Mouse (Mus musculus) heart, adult 2 months (tissue): ENCODE data around the gene Ap3d1. TPM values are rescaled to one million over a fixed set of nuclear protein-coding genes. Genes with fewer than 3 reads are reported as not detected.

Experiments used
- DNase-seq, 2 experiments: peaks; one replicate each; pipeline ENCODE4 v3.0.0; 2021
- H3K27ac ChIP-seq: fragments of 200-600 bp; 2 replicates; pipeline ENCODE4 v1.8.1; 2022
- H3K27me3 ChIP-seq: fragments of 200-500 bp; 2 replicates; pipeline ENCODE4 v1.6.1; 2012; ENCODE audit warnings: mild to moderate bottlenecking, low read length, inconsistent platforms, mixed read lengths; ENCODE audit not compliant: control insufficient read depth, insufficient read depth
- H3K36me3 ChIP-seq: fragments of 200-500 bp; 2 replicates; pipeline ENCODE4 v1.6.1; 2012; ENCODE audit warnings: low read length, inconsistent platforms; ENCODE audit not compliant: control insufficient read depth, insufficient read depth
- H3K4me1 ChIP-seq: fragments of 200-500 bp; 2 replicates; pipeline ENCODE4 v1.6.1; 2011; ENCODE audit warnings: low read length; ENCODE audit not compliant: control insufficient read depth, insufficient read depth
- H3K4me3 ChIP-seq: fragments of 200-600 bp; 2 replicates; pipeline ENCODE4 v1.8.1; 2022
- H3K79me2 ChIP-seq: fragments of 200-500 bp; replicated peaks from 2 replicates; pipeline ENCODE4 v1.6.1; 2012; ENCODE audit warnings: mild to moderate bottlenecking, inconsistent platforms, low read length, moderate library complexity, mixed read lengths; ENCODE audit not compliant: control insufficient read depth, insufficient read depth
- H3K9ac ChIP-seq: fragments of 200-500 bp; 2 replicates; pipeline ENCODE4 v1.6.1; 2012; ENCODE audit warnings: low read depth, mild to moderate bottlenecking, control low read depth, inconsistent platforms, low read length, mixed read lengths
- CTCF ChIP-seq: fragments of 200-600 bp; IDR thresholded peaks from 2 replicates; pipeline ENCODE4 v1.8.1; 2022; ENCODE audit warnings: antibody characterized with exemption, mild to moderate bottlenecking, moderate library complexity
- EP300 ChIP-seq: fragments of 200-500 bp; IDR thresholded peaks from 2 replicates; pipeline ENCODE4 v1.6.1; 2011; ENCODE audit warnings: low read depth, low read length, control low read depth; ENCODE audit not compliant: insufficient read depth
- POLR2A ChIP-seq: fragments of 200-500 bp; IDR thresholded peaks from 2 replicates; pipeline ENCODE4 v1.6.1; 2011; ENCODE audit warnings: mild to moderate bottlenecking, low read depth, low read length, control low read depth; ENCODE audit not compliant: insufficient read depth
- WGBS: fragments of 180-500 bp; shearing (Covaris S2); methylation state at CpG from one replicate; pipeline ENCODE4 v1.1.7; 2018; 5-methylcytosine and 5-hydroxymethylcytosine counted together
- intact Hi-C: fragments of 180-260 bp; cut with DNase I; formaldehyde crosslinking; loops from one replicate; pipeline ENCODE4 v1.15.1; 2025
- polyA plus RNA-seq: library from polyadenylated mRNA; depleted of rRNA; stranded (reverse); fragments of >200 nt; gene quantifications from 2 replicates; pipeline ENCODE4 v1.2.3, GENCODE M21; 2012
- total RNA-seq, 2 experiments: library from RNA; stranded (reverse); gene quantifications; 2 replicates each; pipeline ENCODE4 v1.2.3; 2021

Gene Ap3d1
- total and polyA plus RNA-seq, 3 experiments: 40.2 to 52.9 (median 42.6) TPM

DNA sequence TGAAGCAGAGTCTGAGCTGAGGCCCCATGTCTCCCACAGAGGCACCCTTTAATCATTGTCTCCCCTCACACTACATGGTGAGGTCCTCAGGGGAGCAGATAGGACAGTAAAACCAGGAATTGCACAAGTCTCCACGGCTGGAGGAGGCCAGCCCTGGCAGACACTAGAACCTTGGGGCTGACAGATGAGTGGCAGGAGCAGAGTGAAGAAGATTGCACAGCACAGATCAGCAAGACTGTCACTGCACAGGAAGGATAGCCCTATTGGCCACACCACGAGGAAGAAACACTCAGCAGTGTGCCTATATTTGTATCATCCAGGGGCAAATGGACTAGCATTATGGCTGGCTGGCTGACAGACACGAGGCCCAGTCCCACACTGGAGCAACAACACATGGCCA lies 31.2 kb downstream of the Ap3d1 start:
- no peaks in the 10 kb centered on the region for H3K36me3 ChIP-seq
- H3K79me2 ChIP-seq: no peaks in the 10 kb centered on the region
- no peaks in the 10 kb centered on the region for H3K27me3 ChIP-seq
- no peak overlapping the region for H3K27ac ChIP-seq
- TF ChIP-seq EP300 (no peak), CTCF (no peak), POLR2A (no peak)
- no peak for DNase-seq
- H3K9ac ChIP-seq: no peak overlapping the region
- 49% methylated on average over 3 of the region's 3 CpGs for WGBS
- no peak overlapping the region for H3K4me3 ChIP-seq
- intact Hi-C loops: no loop called here
- H3K4me1 ChIP-seq: no peaks in the 10 kb centered on the region

DNA sequence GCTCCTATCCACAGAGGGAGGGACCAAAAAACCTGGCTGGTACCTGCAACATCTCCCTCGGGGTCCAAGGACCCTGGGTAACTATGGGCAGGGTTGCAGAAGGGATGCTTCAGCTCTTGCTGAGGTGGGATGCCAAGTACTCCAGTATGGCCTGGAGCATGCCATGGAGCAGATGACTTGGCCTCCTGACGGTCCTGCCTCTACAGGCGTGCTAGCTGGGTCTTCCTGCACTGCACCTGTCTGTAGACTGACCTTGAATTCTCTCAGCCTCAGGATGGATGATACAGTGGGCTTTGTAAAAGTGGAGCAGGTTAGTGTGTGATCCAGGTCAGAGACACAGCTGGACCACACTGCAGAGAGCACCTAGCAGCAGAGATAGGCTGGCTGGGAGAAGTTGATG lies 36.6 kb downstream of the Ap3d1 start:
- no peaks in the 10 kb centered on the region for H3K79me2 ChIP-seq
- intact Hi-C loops: no loop called here
- no peaks in the 10 kb centered on the region for H3K36me3 ChIP-seq
- H3K27me3 ChIP-seq: no peaks in the 10 kb centered on the region
- no peaks in the 10 kb centered on the region for H3K4me1 ChIP-seq
- no peak for DNase-seq
- H3K4me3 ChIP-seq: no peak overlapping the region
- H3K27ac ChIP-seq: no peak overlapping the region
- TF ChIP-seq POLR2A (no peak), EP300 (no peak), CTCF (no peak)
- no peak overlapping the region for H3K9ac ChIP-seq
- WGBS: 75% methylated on average over 3 of the region's 3 CpGs

DNA sequence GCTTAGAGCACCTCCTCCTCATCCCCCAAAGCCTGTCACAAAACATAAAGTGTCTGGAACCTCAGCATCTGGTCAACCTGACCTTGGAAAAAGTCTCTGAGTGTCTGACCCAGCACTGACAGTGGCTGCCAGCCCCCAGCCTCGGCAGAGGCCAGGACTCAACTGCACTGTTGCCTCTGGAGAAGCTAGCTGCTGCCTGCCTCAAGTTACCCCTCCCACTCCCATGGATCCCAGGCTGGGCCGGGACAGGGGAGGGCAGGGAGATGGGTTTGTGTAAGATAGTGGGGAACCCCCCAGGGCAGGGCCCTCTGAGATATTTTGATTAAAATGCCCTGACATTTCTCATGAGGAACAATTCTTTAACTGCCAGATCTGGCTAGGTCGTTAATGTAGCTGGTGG lies 37.0 kb downstream of the Ap3d1 start:
- TF ChIP-seq EP300 (no peak), POLR2A (no peak), CTCF (no peak)
- H3K36me3 ChIP-seq: no peaks in the 10 kb centered on the region
- H3K27me3 ChIP-seq: no peaks in the 10 kb centered on the region
- intact Hi-C loops: no loop called here
- WGBS: 39% methylated on average over 3 of the region's 3 CpGs
- no peak overlapping the region for H3K27ac ChIP-seq
- H3K79me2 ChIP-seq: no peaks in the 10 kb centered on the region
- H3K4me3 ChIP-seq: no peak overlapping the region
- no peak for DNase-seq
- H3K4me1 ChIP-seq: no peaks in the 10 kb centered on the region
- no peak overlapping the region for H3K9ac ChIP-seq

DNA sequence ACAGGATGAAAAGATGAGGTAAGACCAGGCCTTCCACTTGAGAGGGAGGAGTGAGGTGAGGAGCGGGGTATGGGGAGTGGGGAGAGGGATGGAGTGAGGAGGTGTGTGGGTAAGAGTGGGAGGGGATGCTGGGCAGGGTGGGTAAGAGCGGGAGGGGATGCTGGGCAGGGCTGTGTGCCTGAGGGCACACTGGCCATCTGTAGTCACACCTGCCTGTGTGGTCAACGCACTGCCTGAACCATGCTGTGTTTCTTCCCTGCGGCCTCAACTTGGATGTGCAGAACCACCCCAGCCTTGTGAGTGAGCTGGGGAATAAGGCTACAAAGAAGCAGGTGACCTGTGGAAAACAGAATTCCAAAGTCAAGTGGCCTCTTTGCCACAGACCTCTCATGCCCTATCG lies 37.6 kb downstream of the Ap3d1 start:
- TF ChIP-seq EP300 (no peak), CTCF (no peak), POLR2A (no peak)
- intact Hi-C loops: loop anchor here (5.0 kb wide), 1 partner anchor 272 kb away; the partner anchor contains the start of gene Tcf3
- no peaks in the 10 kb centered on the region for H3K27me3 ChIP-seq
- no peak overlapping the region for H3K27ac ChIP-seq
- H3K4me3 ChIP-seq: no peak overlapping the region
- 85% methylated on average over 5 of the region's 5 CpGs for WGBS
- no peaks in the 10 kb centered on the region for H3K36me3 ChIP-seq
- H3K9ac ChIP-seq: no peak overlapping the region
- H3K79me2 ChIP-seq: no peaks in the 10 kb centered on the region
- no peaks in the 10 kb centered on the region; the same call in 1 of the 2 replicates for H3K4me1 ChIP-seq
- DNase-seq: no peak

DNA sequence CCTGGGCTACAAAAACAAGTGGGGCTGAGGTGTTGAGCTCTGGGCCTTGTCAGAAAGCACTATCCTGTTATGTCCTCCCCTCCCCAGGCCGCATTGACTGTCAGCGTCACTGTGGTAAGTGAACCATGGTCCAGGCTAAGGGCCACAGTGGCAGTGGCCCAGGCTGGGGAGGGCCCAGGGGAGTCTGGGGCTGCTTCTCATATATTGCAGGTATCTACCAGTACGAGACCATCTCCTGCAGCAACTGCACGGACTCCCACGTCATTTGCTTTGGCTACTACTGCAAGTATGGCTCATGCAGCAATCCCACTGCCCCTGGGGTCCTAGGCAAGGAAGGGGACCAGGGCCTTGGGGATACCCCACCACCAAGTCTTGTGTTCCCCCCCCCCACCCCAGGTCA lies 38.4 kb downstream of the Ap3d1 start:
- no peaks in the 10 kb centered on the region for H3K36me3 ChIP-seq
- no peak overlapping the region for H3K27ac ChIP-seq
- WGBS: 93% methylated on average over 5 of the region's 5 CpGs
- no peak for DNase-seq
- no peaks in the 10 kb centered on the region for H3K27me3 ChIP-seq
- intact Hi-C loops: loop anchor here (2.0 to 5.0 kb wide), 2 partner anchors 37 to 271 kb away; partner anchors contain the start of gene Tcf3
- H3K9ac ChIP-seq: no peak overlapping the region
- TF ChIP-seq EP300: no peak
- TF ChIP-seq POLR2A: no peak
- no peak for TF ChIP-seq CTCF
- H3K4me3 ChIP-seq: no peak overlapping the region
- H3K79me2 ChIP-seq: no peaks in the 10 kb centered on the region
- no peaks in the 10 kb centered on the region; the same call in 1 of the 2 replicates for H3K4me1 ChIP-seq

DNA sequence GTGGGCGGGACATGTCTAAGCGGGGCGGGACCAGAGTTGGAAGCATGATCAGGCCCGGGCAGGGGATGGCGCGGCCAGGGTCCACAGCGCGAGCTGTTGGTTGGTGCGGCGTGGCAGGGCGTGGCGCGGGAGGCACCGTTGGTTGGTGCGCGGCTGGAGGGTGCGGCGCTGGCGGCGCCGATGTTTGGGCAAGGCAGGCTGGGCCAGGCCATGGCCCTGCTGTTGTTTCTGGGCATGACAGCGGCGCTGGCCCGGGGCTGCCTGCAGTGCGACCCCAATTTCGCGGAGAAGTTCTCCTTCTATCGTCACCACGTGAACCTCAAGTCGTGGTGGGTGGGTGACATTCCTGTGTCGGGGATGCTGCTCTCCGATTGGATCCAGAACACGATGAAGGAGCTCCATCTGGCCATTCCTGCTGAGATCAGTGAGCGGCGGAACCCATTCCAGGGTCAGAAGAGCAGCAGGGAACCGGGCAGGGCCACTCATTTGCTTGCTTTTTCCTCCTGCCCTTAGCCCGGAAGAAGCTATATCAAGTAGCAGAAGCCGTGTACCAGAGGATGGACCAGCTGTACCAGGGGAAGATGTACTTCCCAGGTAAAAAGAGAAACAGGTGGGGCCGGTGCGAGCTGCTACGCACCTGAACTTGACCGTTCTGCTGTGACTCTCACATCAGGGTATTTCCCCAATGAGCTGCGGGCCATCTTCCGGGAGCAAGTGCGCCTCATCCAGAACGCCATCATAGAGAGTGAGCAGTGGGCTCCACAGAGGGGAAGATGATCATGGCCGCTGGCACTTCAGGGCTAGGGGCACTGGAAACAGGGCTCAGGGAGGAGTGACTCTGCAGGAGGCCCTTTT lies 39.3 kb downstream of the Ap3d1 start:
- no peaks in the 10 kb centered on the region for H3K79me2 ChIP-seq
- 4% methylated on average over 47 of the region's 47 CpGs for WGBS
- no peaks in the 10 kb centered on the region; the same call in 1 of the 2 replicates for H3K4me1 ChIP-seq
- H3K27ac ChIP-seq: peak overlapping the region; percentile 82
- H3K9ac ChIP-seq: peak overlapping the region; percentile 53
- H3K27me3 ChIP-seq: no peaks in the 10 kb centered on the region
- peak overlapping the region; percentile 68 for H3K4me3 ChIP-seq
- no peak for TF ChIP-seq POLR2A
- peak; percentile 6; the same call in 1 of the 2 replicates for TF ChIP-seq EP300
- peak; percentile 33 for TF ChIP-seq CTCF
- DNase-seq: peak; percentile 93 to 96
- H3K36me3 ChIP-seq: no peaks in the 10 kb centered on the region
- intact Hi-C loops: loop anchor here (2.0 to 5.0 kb wide), 2 partner anchors 38 to 270 kb away; partner anchors contain the start of gene Tcf3
